Mouse (Mus musculus): ENCODE measurements around the gene Man1c1. TPM values are rescaled to one million over a fixed set of nuclear protein-coding genes. Genes with fewer than 3 reads are reported as not detected.
A peak's percentile ranks its signal among the peaks of the same experiment; 100 is the strongest.

Man1c1 gene
- polyA plus RNA-seq, 1 experiment, result 10.7 TPM

DNA sequence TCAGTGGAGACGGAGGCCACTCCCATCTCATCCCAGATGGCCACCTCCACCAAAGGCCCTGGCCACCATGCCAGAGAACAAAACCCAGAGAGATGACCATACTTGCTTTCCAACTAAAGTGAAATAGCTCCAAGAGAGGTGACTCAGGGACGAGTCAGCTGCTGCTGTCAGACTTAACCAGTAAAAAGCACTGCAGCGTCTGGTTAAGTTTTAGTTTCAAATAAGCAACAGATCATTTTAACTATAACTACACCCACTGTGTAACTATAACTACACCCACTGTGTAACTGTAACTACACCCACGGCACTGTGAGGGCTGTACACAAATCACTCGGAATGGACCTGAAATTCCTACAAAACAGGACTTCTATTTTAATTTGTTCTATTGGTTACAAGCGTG, 17.0 kb upstream of the Man1c1 start:
- DNase-seq (ENCODE audit: low read depth), result no peak
- TF ChIP-seq POLR2A (IDR thresholded peaks at IDR 0.05; ENCODE audit: borderline replicate concordance, extremely low read depth, insufficient read depth, insufficient read length, poor library complexity, severe bottlenecking), result no peak
- no peak for TF ChIP-seq CTCF (IDR thresholded peaks at IDR 0.05; ENCODE audit: borderline replicate concordance, extremely low read depth, insufficient read depth, insufficient read length)

DNA sequence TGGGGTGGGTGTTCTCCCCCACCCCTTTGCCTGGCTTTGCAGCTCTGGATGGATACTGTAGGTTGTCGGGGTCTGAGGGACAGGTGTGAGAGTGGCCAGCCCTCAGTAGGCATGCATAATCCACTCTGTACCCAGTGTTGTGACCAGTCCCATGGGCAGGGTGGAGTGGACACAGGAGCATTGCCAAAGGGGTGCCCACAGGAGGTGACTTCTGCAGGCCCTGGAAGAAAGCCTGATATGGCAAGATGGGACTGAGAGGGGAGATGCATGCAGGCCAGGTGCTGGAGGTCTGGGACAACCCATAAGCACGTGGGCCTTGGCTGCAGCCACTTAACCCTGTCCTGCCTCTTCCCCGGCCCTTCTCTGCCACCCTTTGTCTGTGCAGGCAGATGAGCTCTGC, 16.3 kb upstream of the Man1c1 start:
- no peak for DNase-seq (ENCODE audit: low read depth)
- TF ChIP-seq CTCF (IDR thresholded peaks at IDR 0.05; ENCODE audit: borderline replicate concordance, extremely low read depth, insufficient read depth, insufficient read length), result no peak
- no peak for TF ChIP-seq POLR2A (IDR thresholded peaks at IDR 0.05; ENCODE audit: borderline replicate concordance, extremely low read depth, insufficient read depth, insufficient read length, poor library complexity, severe bottlenecking)

DNA sequence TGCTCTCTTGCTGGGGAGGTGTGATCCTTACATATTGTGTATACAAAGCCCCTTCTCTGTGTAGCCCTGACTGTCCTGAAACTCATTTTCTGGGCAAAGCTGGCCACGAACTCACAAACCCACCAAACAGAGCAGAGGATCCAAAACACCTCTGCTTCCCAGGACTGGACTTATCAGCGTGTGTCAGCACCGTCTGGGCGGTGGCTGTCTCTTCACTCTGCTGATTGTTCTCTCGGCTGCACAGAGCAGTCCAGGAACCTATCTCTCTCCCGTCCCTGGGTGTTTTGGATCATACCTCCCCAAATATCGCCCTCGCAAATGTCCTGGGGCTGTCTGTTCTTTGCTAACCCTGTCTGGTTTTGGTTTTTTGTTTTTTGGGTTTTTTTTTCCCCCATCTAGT, 15.4 kb upstream of the Man1c1 start:
- no peak for DNase-seq (ENCODE audit: low read depth)
- no peak for TF ChIP-seq POLR2A (IDR thresholded peaks at IDR 0.05; ENCODE audit: borderline replicate concordance, extremely low read depth, insufficient read depth, insufficient read length, poor library complexity, severe bottlenecking)
- no peak for TF ChIP-seq CTCF (IDR thresholded peaks at IDR 0.05; ENCODE audit: borderline replicate concordance, extremely low read depth, insufficient read depth, insufficient read length)

DNA sequence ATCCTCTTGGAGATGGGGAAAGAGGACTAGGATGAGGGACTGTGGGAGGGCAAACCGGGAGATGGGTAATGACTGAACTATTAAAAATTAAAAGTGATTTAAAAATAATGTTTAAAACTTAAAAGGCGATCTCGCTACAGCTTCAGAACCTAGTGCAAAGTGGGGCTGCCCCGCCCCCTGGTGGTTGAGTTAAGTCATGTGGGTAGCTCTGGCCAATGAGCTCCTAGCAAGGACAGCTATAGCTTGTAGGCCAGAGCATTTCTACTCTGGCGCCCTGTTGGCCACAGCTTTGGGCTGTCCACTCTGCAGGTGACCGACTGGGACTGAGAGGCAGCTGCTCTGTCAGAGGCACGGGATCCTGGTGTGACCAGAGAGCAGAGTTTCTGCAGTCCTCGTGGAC, 9.8 kb upstream of the Man1c1 start:
- peak; percentile 92 for DNase-seq (ENCODE audit: low read depth)
- peak; percentile 85 for TF ChIP-seq CTCF (IDR thresholded peaks at IDR 0.05; ENCODE audit: borderline replicate concordance, extremely low read depth, insufficient read depth, insufficient read length)
- TF ChIP-seq POLR2A (IDR thresholded peaks at IDR 0.05; ENCODE audit: borderline replicate concordance, extremely low read depth, insufficient read depth, insufficient read length, poor library complexity, severe bottlenecking), result no peak

DNA sequence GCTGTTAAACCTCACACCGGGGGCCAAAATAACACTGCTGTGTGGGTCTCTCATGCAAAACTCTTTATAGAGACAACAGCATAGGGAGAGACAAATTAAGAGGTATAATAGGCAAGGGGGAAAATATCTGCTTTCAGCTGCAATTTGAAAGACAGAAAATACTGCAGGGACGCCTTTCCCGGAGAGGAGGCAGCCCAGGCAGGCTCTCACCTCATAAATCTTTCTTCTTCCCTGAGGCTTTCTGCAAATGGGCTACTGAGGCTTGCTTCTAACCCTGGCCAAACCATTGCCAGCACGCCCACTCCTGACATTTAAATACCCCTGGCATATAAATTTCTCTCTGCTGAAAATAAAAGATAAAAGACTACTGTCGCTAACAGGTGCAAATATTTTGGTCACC, 1.2 kb upstream of the Man1c1 start:
- no peak for DNase-seq (ENCODE audit: low read depth)
- no peak for TF ChIP-seq CTCF (IDR thresholded peaks at IDR 0.05; ENCODE audit: borderline replicate concordance, extremely low read depth, insufficient read depth, insufficient read length)
- no peak for TF ChIP-seq POLR2A (IDR thresholded peaks at IDR 0.05; ENCODE audit: borderline replicate concordance, extremely low read depth, insufficient read depth, insufficient read length, poor library complexity, severe bottlenecking)

DNA sequence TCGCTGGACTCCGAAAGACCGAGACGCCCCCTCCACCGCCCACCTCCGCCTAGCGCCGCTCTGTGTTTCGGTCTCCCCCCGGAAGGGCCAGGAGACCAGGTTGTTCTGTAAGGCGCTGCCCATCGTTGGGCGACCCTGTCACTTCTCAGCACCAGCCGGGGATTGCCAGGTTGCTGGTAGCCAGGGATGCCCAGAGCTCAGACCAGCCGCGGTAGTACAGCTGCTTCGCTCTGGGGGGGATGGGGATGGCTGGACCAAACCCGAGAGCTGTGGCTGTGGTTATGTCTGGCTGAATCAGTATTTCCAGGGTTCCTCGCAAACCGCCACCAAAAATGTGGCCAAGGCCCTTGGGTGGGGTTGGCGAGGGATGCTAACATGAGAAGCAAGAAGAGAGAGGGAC, 500 bp upstream of the Man1c1 start:
- DNase-seq (ENCODE audit: low read depth), result no peak
- TF ChIP-seq CTCF (IDR thresholded peaks at IDR 0.05; ENCODE audit: borderline replicate concordance, extremely low read depth, insufficient read depth, insufficient read length) (no peak), POLR2A (IDR thresholded peaks at IDR 0.05; ENCODE audit: borderline replicate concordance, extremely low read depth, insufficient read depth, insufficient read length, poor library complexity, severe bottlenecking) (0 out of 2 replicates have a peak, but pooled peaks have one; percentile 24)

DNA sequence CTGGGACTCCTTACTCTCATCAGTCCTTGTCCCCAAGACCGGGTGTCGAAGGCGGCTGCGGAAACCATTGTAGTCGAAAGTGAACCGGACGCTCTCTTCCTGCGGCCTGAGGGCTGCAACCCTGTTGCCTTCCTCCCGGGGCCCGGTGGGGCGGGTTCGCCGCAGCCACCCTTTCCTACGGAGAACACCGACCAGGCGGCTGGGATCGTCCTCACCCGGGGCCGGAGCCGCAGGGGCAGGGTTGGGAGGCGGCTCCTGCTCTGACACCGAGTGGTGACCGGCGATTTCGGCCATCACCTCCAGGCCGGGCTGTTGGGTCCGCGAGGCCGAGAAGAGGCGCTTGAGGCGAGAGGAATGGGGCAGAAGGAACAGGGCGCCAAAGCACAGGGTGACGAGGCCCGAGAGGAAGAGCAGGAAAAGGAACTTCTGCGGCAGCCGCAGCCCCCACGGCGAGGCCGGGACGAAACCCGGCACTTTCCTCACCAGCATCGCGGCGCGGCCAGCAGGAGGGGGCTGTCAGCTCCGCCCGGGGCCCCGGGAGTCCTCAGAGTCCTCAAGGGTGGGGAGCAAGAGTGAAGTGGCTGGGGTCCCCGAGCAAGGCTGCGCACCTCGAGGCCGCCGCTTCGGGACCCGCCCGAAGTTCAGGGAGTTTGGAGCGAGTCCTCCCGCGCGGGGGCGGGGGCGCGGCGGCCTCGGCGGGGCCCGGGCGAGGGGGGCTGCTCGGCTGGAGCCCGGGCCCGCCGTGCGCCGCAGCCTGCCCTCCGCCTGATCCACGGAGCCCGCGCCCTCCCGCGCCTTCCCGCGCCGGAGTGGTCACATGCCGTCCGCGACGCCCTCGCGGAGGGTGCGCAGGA, 882 bp downstream of the Man1c1 start:
- no peak for DNase-seq (ENCODE audit: low read depth)
- TF ChIP-seq CTCF (IDR thresholded peaks at IDR 0.05; ENCODE audit: borderline replicate concordance, extremely low read depth, insufficient read depth, insufficient read length) (no peak), POLR2A (IDR thresholded peaks at IDR 0.05; ENCODE audit: borderline replicate concordance, extremely low read depth, insufficient read depth, insufficient read length, poor library complexity, severe bottlenecking) (no peak)

DNA sequence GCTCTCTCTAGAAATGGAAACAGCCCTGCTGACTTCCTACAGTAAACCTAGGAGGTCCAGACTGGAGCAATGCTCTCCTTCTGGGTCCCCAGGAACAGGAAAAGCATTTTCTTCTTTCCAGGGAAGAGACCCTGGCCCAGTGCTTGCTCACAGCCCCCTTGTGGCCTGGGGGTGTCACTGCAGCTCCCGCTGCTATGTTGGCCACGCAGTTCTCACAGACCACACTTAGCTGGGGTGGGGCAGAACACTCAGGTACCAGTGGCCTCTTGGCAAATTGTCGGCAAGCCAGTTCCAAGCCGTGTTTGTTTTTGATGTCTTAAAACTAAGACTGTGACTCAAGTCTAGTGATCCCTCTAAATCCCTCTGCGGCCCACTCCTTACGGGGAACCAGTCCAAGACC, 2.2 kb downstream of the Man1c1 start:
- TF ChIP-seq CTCF (IDR thresholded peaks at IDR 0.05; ENCODE audit: borderline replicate concordance, extremely low read depth, insufficient read depth, insufficient read length) (peak; percentile 96), POLR2A (IDR thresholded peaks at IDR 0.05; ENCODE audit: borderline replicate concordance, extremely low read depth, insufficient read depth, insufficient read length, poor library complexity, severe bottlenecking) (no peak)
- DNase-seq (ENCODE audit: low read depth), result peak; percentile 76

DNA sequence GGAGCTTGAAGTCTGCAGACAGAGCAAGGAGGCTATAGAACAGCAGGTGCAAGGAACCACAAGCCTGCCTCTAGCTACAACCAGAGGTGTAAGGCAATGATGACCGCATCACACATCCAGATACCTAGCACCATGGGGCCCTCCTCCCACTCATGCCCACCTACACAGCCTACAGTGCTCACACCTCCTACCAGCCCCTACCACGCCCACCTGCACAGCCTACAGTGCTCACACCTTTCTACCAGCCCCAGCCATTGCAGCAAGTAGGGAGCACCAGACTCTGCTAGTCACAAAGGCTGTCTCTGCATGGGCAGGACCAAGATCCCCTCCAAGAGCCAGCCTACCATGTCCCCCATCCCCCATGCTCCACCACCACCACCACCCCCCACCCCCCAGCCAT, 3.2 kb downstream of the Man1c1 start:
- no peak for DNase-seq (ENCODE audit: low read depth)
- TF ChIP-seq POLR2A (IDR thresholded peaks at IDR 0.05; ENCODE audit: borderline replicate concordance, extremely low read depth, insufficient read depth, insufficient read length, poor library complexity, severe bottlenecking) (no peak), CTCF (IDR thresholded peaks at IDR 0.05; ENCODE audit: borderline replicate concordance, extremely low read depth, insufficient read depth, insufficient read length) (no peak)

DNA sequence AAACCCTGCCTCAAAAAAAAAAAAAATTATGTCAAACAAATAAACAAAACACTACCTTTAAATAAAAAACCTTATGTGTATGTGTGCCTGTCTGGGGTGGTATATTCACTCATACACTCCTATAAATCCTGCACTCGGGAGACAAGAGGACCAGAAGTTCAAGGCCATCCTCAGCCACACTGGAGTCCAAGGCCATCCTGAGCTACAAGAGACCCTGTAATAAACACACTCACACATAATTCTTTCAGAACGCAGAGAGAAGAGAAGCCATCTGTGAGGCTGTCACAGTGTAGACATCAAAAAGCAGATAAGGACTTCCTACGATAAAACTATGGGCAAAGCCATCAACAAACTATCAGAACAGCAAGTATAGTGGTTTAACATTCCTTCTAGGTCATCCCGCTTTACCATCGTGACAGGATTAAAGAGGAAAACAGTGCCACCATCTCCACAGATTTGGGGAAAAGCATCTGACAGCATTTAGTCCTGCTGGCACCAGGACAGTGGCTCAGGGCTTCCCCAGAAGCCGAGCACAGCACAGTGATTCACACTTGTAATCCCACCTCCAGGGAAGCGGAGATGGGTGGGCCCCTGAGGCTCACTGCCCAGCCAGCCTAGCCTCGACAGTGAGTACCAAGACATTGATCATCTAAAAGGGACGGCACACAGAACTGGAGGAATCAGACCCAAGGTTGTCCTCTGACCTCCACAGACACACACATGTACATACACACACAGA, 10.7 kb downstream of the Man1c1 start:
- no peak for TF ChIP-seq CTCF (IDR thresholded peaks at IDR 0.05; ENCODE audit: borderline replicate concordance, extremely low read depth, insufficient read depth, insufficient read length)
- no peak for TF ChIP-seq POLR2A (IDR thresholded peaks at IDR 0.05; ENCODE audit: borderline replicate concordance, extremely low read depth, insufficient read depth, insufficient read length, poor library complexity, severe bottlenecking)
- DNase-seq (ENCODE audit: low read depth), result no peak

DNA sequence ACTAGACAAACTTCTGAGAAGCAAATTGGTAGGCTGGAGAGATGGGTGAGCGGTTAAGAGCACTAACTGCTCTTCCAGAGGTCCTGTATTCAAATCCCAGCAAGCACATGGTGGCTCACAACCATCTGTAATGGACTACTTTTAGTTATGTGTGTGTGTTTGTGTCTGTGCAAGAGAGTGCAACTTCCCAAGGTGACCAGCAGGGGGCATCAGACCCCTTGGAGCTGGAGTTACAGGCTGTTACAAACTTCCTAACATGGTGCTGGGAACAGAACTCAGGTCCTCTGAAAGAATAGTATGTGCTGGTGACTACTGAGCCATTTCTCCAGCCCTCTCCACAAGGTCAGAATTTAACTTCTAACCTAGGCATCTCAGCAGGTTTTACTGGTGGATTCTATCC, 11.7 kb downstream of the Man1c1 start:
- TF ChIP-seq POLR2A (IDR thresholded peaks at IDR 0.05; ENCODE audit: borderline replicate concordance, extremely low read depth, insufficient read depth, insufficient read length, poor library complexity, severe bottlenecking), result no peak
- TF ChIP-seq CTCF (IDR thresholded peaks at IDR 0.05; ENCODE audit: borderline replicate concordance, extremely low read depth, insufficient read depth, insufficient read length), result peak; percentile 19; the same call in 1 of the 2 replicates
- DNase-seq (ENCODE audit: low read depth), result no peak

All from brain, embryonic 14.5 days (tissue).